Mouse (Mus musculus) forebrain, embryonic 15.5 days (tissue): ENCODE measurements at regions not wholly inside any gene's neighbourhood (a gene's known extent, or its start where the extent isn't known, plus 50 kb on each side); places are given as distances from the start of the nearest gene placed in this dataset.

Experiments
- ATAC-seq: fragments of 200-750 bp; cut with Nextera tagmentation; replicated peaks from 2 replicates; pipeline ENCODE4 v1.8.0; 2017; ENCODE audit warnings: mild to moderate bottlenecking, moderate TSS enrichment, moderate library complexity
- H3K27ac ChIP-seq: fragments of 300-500 bp; sonication (generic); replicated peaks from 2 replicates; pipeline ENCODE4 v1.5.1; 2015; ENCODE audit warnings: mild to moderate bottlenecking, inconsistent platforms
- H3K27me3 ChIP-seq: fragments of 300-500 bp; sonication (generic); 2 replicates; pipeline ENCODE4 v1.6.1; 2015; ENCODE audit warnings: inconsistent platforms
- H3K36me3 ChIP-seq: fragments of 300-500 bp; sonication (generic); 2 replicates; pipeline ENCODE4 v1.6.1; 2015; ENCODE audit warnings: mild to moderate bottlenecking, inconsistent platforms
- H3K4me1 ChIP-seq: fragments of 300-500 bp; sonication (generic); 2 replicates; pipeline ENCODE4 v1.6.1; 2015; ENCODE audit warnings: inconsistent platforms
- H3K4me2 ChIP-seq: fragments of 300-500 bp; sonication (generic); replicated peaks from 2 replicates; pipeline ENCODE4 v1.6.1; 2015; ENCODE audit warnings: mild to moderate bottlenecking, inconsistent platforms
- H3K4me3 ChIP-seq: fragments of 300-500 bp; sonication (generic); 2 replicates; pipeline ENCODE4 v1.5.1; 2015; ENCODE audit warnings: mild to moderate bottlenecking, inconsistent platforms
- H3K9ac ChIP-seq: fragments of 300-500 bp; sonication (generic); replicated peaks from 2 replicates; pipeline ENCODE4 v1.6.1; 2015; ENCODE audit warnings: mild to moderate bottlenecking, inconsistent platforms
- H3K9me3 ChIP-seq: fragments of 300-500 bp; sonication (generic); 2 replicates; pipeline ENCODE4 v1.6.1; 2016; ENCODE audit warnings: inconsistent platforms
- WGBS: fragments of 180-500 bp; shearing (Covaris S2); methylation state at CpG from one replicate; pipeline ENCODE4 v1.1.7; 2015; ENCODE audit warnings: mixed read lengths; 5-methylcytosine and 5-hydroxymethylcytosine counted together

GRCm38 (mm10) chr15:69923833-69924232 is 3423.1 kb upstream of the Lrrc6 start:
- peak overlapping the region; percentile 51 for H3K27ac ChIP-seq
- peak; percentile 96 for ATAC-seq

DNA sequence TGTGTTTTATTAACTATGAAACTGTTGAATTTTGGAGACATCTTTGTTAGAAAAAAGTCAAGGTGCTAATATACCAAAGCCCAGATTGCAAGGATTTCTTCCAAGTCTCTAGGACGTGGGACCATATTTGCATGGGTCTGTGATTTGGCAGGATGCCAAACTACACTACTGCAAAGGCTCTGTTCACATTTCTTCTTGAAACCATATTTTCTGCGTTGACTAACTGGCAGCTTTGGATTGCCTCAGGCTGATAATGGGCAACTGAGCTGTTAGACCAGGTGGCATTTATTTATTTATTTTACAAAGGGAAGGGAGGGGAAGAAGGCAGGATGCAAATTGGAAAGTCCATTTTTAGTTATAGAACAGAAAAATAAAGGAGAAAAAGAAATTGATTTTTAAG is 3422.6 kb upstream of the Lrrc6 start:
- 10% methylated on average over 2 of the region's 2 CpGs for WGBS
- ATAC-seq: peak; percentile 89
- Histone ChIP-seq H3K4me3 (no peak overlapping the region), H3K9me3 (no peaks in the 10 kb centered on the region), H3K4me1 (peaks cover 5% of the 10 kb centered on the region), H3K36me3 (no peaks in the 10 kb centered on the region), H3K4me2 (no peak overlapping the region), H3K9ac (no peak overlapping the region), H3K27ac (peak overlapping the region; percentile 60; the same call in 1 of the 2 replicates), H3K27me3 (no peaks in the 10 kb centered on the region)

More at GRCm38 (mm10) chr15:69923833-69924232, 3423.1 kb upstream of the Lrrc6 start:
- no peaks in the 10 kb centered on the region for H3K36me3 ChIP-seq
- no peak overlapping the region for H3K4me2 ChIP-seq
- no peak overlapping the region for H3K4me3 ChIP-seq
- H3K9ac ChIP-seq: no peak overlapping the region
- peaks cover 5% of the 10 kb centered on the region for H3K4me1 ChIP-seq
- H3K27me3 ChIP-seq: no peaks in the 10 kb centered on the region
- 16% methylated on average over 4 of the region's 4 CpGs for WGBS
- H3K9me3 ChIP-seq: no peaks in the 10 kb centered on the region

DNA sequence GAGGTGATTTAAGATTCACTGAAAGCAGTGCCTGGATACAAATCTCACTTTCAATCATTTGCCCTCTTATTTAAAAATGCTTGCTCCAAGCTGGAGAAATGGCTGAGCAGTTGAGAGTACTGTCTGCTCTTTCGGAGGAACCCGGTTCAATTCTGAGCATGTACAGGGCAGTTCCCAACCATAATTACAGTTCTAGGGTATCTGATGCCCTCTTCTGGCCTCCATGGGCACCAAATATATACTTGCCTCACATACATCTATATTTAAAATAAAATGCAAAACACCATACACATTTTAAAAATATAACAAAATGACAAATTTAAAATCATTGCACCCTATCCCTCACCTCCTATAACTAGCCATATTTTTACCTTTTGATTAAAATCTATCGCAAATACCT is 3421.5 kb upstream of the Lrrc6 start:
- 80% methylated on average over 3 of the region's 3 CpGs for WGBS
- Histone ChIP-seq H3K4me2 (no peak overlapping the region), H3K36me3 (no peaks in the 10 kb centered on the region), H3K9ac (no peak overlapping the region), H3K27me3 (no peaks in the 10 kb centered on the region), H3K27ac (no peak overlapping the region), H3K4me1 (peaks cover 5% of the 10 kb centered on the region), H3K9me3 (no peaks in the 10 kb centered on the region), H3K4me3 (no peak overlapping the region)
- no peak for ATAC-seq

GRCm38 (mm10) chr15:69885764-69886163 is 3385.1 kb upstream of the Lrrc6 start:
- H3K4me1 ChIP-seq: no peaks in the 10 kb centered on the region
- no peak overlapping the region for H3K4me2 ChIP-seq
- H3K36me3 ChIP-seq: no peaks in the 10 kb centered on the region
- no peak overlapping the region for H3K4me3 ChIP-seq
- no peak for ATAC-seq
- H3K27me3 ChIP-seq: no peaks in the 10 kb centered on the region
- 72% methylated on average over 4 of the region's 4 CpGs for WGBS
- no peak overlapping the region for H3K9ac ChIP-seq
- H3K9me3 ChIP-seq: no peaks in the 10 kb centered on the region
- no peak overlapping the region for H3K27ac ChIP-seq

DNA sequence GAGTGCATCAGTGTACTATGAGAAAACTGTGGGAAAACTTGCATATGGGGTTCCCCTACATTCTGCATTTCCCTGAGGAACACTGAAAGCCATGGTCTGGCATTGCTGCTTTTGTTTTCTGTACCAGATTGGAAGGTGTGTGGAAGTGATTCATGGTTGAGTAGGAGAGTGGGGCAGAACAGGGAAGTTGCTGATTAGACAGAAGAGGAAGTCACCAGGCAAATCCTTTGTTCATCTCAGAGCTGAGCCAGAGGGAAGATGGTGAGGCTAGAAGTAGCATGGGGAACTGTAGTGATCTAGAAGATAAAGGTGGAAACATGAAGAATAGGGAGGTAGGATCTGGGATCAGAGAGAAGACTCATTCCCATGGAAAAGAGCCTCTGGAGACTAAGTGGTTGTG is 3377.8 kb upstream of the Lrrc6 start:
- Histone ChIP-seq H3K4me2 (no peak overlapping the region), H3K9ac (no peak overlapping the region), H3K4me1 (no peaks in the 10 kb centered on the region), H3K4me3 (no peak overlapping the region), H3K27me3 (no peaks in the 10 kb centered on the region), H3K9me3 (no peaks in the 10 kb centered on the region), H3K27ac (no peak overlapping the region), H3K36me3 (no peaks in the 10 kb centered on the region)
- no peak for ATAC-seq

- Histone ChIP-seq H3K9me3 (no peaks in the 10 kb centered on the region), H3K4me2 (no peak overlapping the region), H3K36me3 (no peaks in the 10 kb centered on the region), H3K9ac (no peak overlapping the region), H3K27ac (no peak overlapping the region), H3K27me3 (no peaks in the 10 kb centered on the region), H3K4me1 (no peaks in the 10 kb centered on the region), H3K4me3 (no peak overlapping the region)
- 6% methylated on average over 1 of the region's 1 CpGs for WGBS
- ATAC-seq: no peak
These were observed 3352.8 kb upstream of the Lrrc6 start for GRCm38 (mm10) chr15:69853521-69853920.

DNA sequence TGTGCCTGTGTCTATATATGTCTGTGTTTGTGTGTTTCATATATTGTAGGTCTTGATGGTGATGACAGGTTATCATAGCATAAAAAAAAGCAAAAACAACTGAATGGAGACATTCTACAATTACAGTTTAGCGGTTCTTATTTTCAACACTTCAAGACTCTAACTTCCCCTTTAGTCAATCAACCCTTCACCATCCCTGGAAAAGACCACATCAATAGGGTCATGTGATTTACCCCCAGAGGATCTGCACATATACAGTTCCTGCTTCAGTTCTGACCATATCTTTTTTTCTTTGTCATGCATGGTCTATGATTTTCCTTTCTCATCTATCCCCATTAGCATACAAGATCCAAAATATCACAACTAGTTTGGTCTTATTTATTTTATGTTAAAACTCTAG is 3348.9 kb upstream of the Lrrc6 start:
- Histone ChIP-seq H3K9me3 (no peaks in the 10 kb centered on the region), H3K4me2 (no peak overlapping the region), H3K9ac (no peak overlapping the region), H3K27ac (no peak overlapping the region), H3K27me3 (no peaks in the 10 kb centered on the region), H3K4me3 (no peak overlapping the region), H3K4me1 (no peaks in the 10 kb centered on the region), H3K36me3 (no peaks in the 10 kb centered on the region)
- ATAC-seq: no peak
- WGBS: 97% methylated on average over 1 of the region's 1 CpGs
